Mouse (Mus musculus): ENCODE measurements around the gene Nup98. TPM values are rescaled to one million over a fixed set of nuclear protein-coding genes. Genes with fewer than 3 reads are reported as not detected.

Gene Nup98
- polyA plus RNA-seq (2012; rRNA removed; ENCODE audit: low replicate concordance) = 14.6 and 17.4 TPM in 2 replicates

DNA sequence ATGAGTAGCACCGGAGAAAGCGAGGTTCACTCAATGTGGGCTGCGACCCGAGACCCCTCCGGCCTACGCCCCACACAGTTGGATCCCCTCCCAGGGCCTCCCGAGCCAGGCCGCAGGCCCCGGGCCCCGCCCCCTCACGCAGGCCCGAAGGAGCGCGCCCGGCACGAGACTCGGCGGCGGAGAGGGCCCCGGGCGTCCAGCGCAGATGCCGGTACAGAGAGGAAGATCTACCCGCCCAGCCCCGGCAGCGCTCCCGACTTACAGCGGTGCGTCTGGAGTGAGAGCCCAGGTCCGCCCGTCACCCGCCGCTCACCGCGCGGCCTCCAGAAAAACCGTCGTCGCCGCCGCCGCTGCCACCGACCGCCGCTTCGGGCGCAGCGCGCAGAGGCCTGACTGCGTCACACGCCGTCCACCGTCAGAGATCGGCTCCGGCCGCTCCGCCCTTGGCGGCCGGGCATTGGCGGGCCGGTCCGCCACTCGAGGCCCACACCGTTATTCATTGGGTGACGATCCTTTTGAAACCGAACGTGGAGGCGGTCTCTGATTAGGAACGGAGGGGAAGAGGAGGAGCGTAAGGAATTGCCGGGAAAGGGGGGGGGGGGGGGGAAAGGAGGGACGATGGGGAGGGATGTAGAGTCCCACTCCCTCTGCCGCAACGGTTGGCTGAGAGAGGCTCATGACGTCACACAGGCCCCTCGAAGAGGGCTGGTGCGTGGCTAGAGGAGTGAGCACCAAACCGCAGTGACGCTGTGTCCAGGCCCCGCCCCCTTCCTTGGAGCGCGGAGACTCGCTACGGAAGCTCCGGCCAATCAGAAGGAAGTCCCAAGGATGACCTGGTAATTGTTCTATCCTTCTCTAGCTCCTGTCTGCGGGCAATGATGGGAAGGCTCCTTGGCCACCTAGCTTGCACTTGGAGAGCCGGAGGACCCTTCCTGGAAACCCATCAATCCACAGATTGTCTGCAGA is at the start of gene Nup98, which contains the start of gene Pgap2:
Gene Nup98, minus strand, starts transcription at position 421 of the 966 bp plus-strand sequence.
Gene Pgap2, plus strand, starts transcription at position 453 of the 966 bp plus-strand sequence.

DNA sequence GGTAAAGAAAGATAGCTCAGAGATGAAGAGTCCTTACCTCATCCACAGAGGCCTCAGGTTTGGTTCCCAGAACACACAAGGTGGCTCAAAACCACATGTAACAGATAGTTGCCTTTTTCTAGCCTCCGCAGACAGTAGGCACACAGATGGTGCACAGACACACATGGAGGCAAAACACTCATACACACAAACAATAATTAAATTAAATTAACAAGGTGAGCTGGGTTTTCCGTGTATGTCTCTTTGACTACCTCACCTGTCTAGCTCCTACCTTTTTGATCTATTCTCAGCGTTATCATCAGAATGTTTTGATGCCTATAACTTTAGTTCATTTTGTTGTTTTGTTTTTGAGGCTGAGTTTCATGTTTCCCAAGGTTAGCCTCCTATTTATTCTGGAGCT is 46.0 kb upstream of the Nup98 start, which contains the start of gene Rhog:
Gene Rhog, minus strand, starts transcription at position 101 of the 400 bp plus-strand sequence.

DNA sequence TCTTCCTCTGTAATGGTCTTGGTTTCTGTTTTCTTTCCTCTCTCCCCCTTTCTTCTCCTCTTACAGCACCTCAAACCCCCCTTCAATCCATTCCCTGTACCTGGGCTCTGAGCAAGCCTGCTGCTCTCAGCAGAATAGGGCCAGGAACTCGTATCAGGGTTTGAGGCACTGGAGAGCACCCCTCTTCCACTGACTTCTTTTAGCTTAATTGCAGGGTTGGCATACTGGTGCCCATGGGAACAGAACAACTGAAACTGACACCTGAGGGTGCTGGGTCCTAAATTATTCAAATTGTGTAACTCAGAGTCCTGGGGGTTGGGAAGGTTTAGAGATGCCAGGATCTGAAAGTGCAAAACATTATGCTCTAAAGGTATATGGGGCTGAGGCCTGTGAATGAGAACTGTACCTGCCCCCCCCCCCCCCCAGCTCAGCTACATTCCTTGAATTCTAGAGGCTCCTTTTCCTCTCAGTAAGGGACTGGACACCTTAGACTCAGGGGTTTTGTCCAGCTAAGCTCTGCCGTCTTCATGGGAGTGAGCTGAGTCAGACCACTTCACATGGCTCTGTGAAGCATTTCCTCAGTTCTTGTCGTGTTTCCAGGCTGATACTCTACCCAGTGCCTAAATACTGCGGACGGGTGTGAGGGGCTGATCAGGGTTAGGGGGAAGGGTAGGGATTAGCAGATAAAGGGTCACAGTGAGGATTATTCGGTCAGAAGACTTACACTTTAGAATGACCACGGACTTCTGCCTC is 93.2 kb downstream of the Nup98 start, which contains the start of gene Chrna10:
Gene Chrna10, minus strand, starts transcription at position 250 of the 753 bp plus-strand sequence.

DNA sequence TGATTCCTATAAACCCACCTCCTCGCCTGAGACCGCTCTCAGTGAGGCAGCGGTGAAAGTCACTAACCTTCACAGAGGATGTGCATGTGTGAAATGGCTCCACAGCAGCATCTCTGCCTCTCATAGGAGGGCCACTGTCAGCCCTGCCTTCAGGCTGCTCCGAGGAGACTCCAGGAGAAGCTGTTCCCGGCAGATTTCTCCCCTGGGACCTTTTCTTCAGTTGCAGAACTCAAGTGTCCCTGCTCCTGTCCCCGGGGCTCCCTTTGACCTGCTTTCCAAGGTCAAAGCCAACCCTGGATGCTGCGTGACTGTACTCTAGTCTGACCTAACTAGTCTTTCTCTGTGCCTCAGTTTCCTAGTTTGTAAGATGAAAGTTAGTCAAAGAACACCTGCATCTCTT is 100.8 kb downstream of the Nup98 start, which contains the start of gene Art5:
Gene Art5, minus strand, starts transcription at position 319 of the 400 bp plus-strand sequence.

DNA sequence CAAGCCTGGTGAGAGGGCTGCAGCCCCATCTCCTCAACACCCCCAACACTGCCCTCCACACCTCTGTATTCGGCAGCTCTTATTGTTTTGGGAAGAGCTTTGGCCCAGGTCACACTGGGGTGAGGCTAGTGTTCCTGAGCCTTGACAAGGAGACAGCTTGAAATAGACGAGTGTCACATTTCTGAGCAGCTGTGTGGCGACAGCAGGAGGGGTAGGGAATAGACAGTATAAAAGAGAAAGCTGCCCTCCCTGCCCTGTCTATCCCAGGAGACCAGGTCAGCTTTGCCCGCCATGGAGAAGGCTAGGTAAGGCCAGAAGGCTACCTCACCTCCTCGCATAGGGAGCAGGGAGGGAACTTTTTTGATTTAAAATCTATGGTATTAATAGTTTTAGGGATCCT is 108.5 kb downstream of the Nup98 start, which contains the start of gene Art1:
Gene Art1, plus strand, starts transcription at position 257 of the 400 bp plus-strand sequence.

DNA sequence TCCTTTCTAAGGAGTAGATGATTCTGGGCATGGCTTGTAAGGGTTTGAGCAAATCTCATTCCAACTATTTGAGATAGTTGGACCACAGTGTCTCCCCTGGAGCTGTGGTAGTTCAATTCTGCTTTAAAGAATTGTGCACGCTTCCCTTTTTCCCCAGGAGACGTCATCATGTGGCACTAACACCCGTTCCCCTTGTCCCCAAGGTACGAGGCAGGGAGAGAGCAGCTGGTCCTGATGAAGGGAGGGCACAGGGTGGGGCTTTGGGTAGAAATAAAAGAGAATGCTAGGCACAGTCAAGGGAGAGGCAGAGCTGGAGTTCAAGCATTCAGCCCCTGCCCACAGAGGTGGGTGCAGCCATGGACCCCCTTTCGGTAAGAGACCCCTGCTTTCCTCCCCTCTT is 127.2 kb downstream of the Nup98 start, which contains the start of gene Trpc2:
Gene Trpc2, plus strand, starts transcription at position 301 of the 400 bp plus-strand sequence.

Other genes with a start within 250 kb of the Nup98 start
- 18.8 and 23.5 TPM in 2 replicates for gene Il18bp, start 191.5 kb downstream of the Nup98 start, polyA plus RNA-seq (2012; rRNA removed; ENCODE audit: low replicate concordance)
- 12.6 and 30.7 TPM in 2 replicates for gene Rnf121, start 144.7 kb downstream of the Nup98 start, polyA plus RNA-seq (2012; rRNA removed; ENCODE audit: low replicate concordance)
- 20.6 and 21.7 TPM in 2 replicates for gene Xndc1, start 144.7 kb downstream of the Nup98 start, polyA plus RNA-seq (2012; rRNA removed; ENCODE audit: low replicate concordance)
- 4.1 and 4.3 TPM in 2 replicates for gene Xntrpc, start 144.5 kb downstream of the Nup98 start, polyA plus RNA-seq (2012; rRNA removed; ENCODE audit: low replicate concordance)
- 0.73 TPM in 1 of 2 replicates, not detected in the other for gene Trpc2, start 127.1 kb downstream of the Nup98 start, polyA plus RNA-seq (2012; rRNA removed; ENCODE audit: low replicate concordance)
- 0.29 and 82.2 TPM in 2 replicates for gene Art1, start 108.4 kb downstream of the Nup98 start, polyA plus RNA-seq (2012; rRNA removed; ENCODE audit: low replicate concordance)
- gene Art5, start 100.7 kb downstream of the Nup98 start, polyA plus RNA-seq (2012; rRNA removed; ENCODE audit: low replicate concordance) = 0.24 and 6.7 TPM in 2 replicates
- gene Chrna10, start 93.3 kb downstream of the Nup98 start, polyA plus RNA-seq (2012; rRNA removed; ENCODE audit: low replicate concordance) = not detected in 2 replicates
- 125 and 155 TPM in 2 replicates for gene Pgap2, start within 50 bp of the Nup98 start, polyA plus RNA-seq (2012; rRNA removed; ENCODE audit: low replicate concordance)
- 106 and 133 TPM in 2 replicates for gene Rhog, start 45.9 kb upstream of the Nup98 start, polyA plus RNA-seq (2012; rRNA removed; ENCODE audit: low replicate concordance)
- 97.0 and 125 TPM in 2 replicates for gene Stim1, start 57.6 kb upstream of the Nup98 start, polyA plus RNA-seq (2012; rRNA removed; ENCODE audit: low replicate concordance)
- 4.9 and 10.0 TPM in 2 replicates for gene Rrm1, start 231.5 kb upstream of the Nup98 start, polyA plus RNA-seq (2012; rRNA removed; ENCODE audit: low replicate concordance)